14 mouse cellular contexts compared by ENCODE assay signal in the genomic region with DNA sequence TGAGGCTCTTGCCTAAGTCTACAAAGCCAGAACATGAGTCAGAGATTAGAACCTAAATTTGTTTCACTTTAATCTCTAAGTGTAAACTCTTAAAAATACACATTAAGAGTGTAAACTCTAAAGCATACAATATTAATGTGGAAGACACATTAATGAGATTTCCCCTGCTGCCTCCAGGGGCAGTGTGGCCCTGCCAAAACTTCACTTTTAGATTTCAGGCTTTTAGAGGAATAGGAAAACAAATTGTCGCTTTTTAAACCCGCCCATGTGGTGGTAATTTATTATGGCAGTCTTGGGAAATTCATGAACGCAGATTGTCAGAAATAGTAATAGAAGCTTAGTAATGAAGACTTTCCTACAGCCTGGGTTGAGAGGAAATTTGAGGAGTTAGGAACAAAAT.
A peak's percentile ranks its signal among the peaks of the same experiment; 100 is the strongest.
DNase-seq lines count a peak whose midpoint lies in the region; ATAC-seq and TF ChIP-seq lines count a peak whose summit lies in the region.
"Had no signal": no experiment of that assay in that cellular context is flagged by ENCODE, and none has a peak within 500 bp of the region (broad histone marks: within the 10 kb centered on the region; RNA-seq: fewer than 3 reads in every experiment).

No protein-coding gene starts in this region.

- intact Hi-C loops in heart, postnatal 25 days (cut with DNase I) = no loop called here

- no peak overlapping the region for H3K27ac ChIP-seq in intestine, postnatal 0 days (ENCODE audit: low read depth, low read length)
- no peak overlapping the region for H3K27ac ChIP-seq in intestine, embryonic 16.5 days (ENCODE audit: low read length)
- no peak overlapping the region for H3K27ac ChIP-seq in lung, postnatal 0 days (ENCODE audit: low read length)
- H3K27ac ChIP-seq: liver, embryonic 13.5 days; midbrain, embryonic 10.5 days; neural tube, embryonic 15.5 days; stomach, embryonic 15.5 days had no signal

- H3K4me3 ChIP-seq in intestine, postnatal 0 days (ENCODE audit: low read depth, low read length) = no peak overlapping the region
- no peak overlapping the region for H3K4me3 ChIP-seq in intestine, embryonic 16.5 days (ENCODE audit: low read length)
- H3K4me3 ChIP-seq in lung, postnatal 0 days (ENCODE audit: low read depth, low read length) = no peak overlapping the region
- H3K4me3 ChIP-seq: liver, embryonic 13.5 days; midbrain, embryonic 10.5 days; neural tube, embryonic 15.5 days; stomach, embryonic 15.5 days had no signal

- H3K27me3 ChIP-seq in intestine, postnatal 0 days (replicated peaks; ENCODE audit: control insufficient read depth, insufficient read depth, low read length) = no peaks in the 10 kb centered on the region
- no peaks in the 10 kb centered on the region for H3K27me3 ChIP-seq in intestine, embryonic 16.5 days (replicated peaks; ENCODE audit: control insufficient read depth, insufficient read depth, low read length)
- H3K27me3 ChIP-seq in lung, postnatal 0 days (replicated peaks; ENCODE audit: insufficient read depth, low read length) = no peaks in the 10 kb centered on the region
- H3K27me3 ChIP-seq: liver, embryonic 13.5 days; neural tube, embryonic 15.5 days; stomach, embryonic 15.5 days had no signal

- ATAC-seq in intestine, postnatal 0 days = no peak
- no peak for ATAC-seq in intestine, embryonic 16.5 days
- no peak for ATAC-seq in lung, postnatal 0 days

- no peaks in the 10 kb centered on the region for H3K36me3 ChIP-seq in intestine, postnatal 0 days (ENCODE audit: control insufficient read depth, insufficient read depth)
- no peaks in the 10 kb centered on the region for H3K36me3 ChIP-seq in intestine, embryonic 16.5 days (ENCODE audit: control insufficient read depth, insufficient read depth, low read length)
- H3K36me3 ChIP-seq in lung, postnatal 0 days (ENCODE audit: insufficient read depth, low read length) = no peaks in the 10 kb centered on the region
- H3K36me3 ChIP-seq: G1E; liver, embryonic 13.5 days; midbrain, embryonic 10.5 days; neural tube, embryonic 15.5 days; stomach, embryonic 15.5 days had no signal

- no peak for TF ChIP-seq EP300 in lung, postnatal 0 days (IDR thresholded peaks at IDR 0.05)

- H3K4me1 ChIP-seq in intestine, postnatal 0 days (replicated peaks; ENCODE audit: control insufficient read depth, insufficient read depth, low read length) = no peaks in the 10 kb centered on the region
- no peaks in the 10 kb centered on the region for H3K4me1 ChIP-seq in intestine, embryonic 16.5 days (ENCODE audit: control insufficient read depth, insufficient read depth, low read length)
- H3K4me1 ChIP-seq in lung, postnatal 0 days (ENCODE audit: insufficient read depth, low read depth, low read length) = no peaks in the 10 kb centered on the region
- H3K4me1 ChIP-seq: liver, embryonic 13.5 days; midbrain, embryonic 10.5 days; neural tube, embryonic 15.5 days; stomach, embryonic 15.5 days had no signal

- 43% methylated on average over 3 of the region's 3 CpGs for WGBS in intestine, postnatal 0 days
- 39% methylated on average over 3 of the region's 3 CpGs for WGBS in intestine, embryonic 16.5 days
- 31% methylated on average over 3 of the region's 3 CpGs for WGBS in lung, postnatal 0 days

- H3K4me2 ChIP-seq in intestine, postnatal 0 days (replicated peaks; ENCODE audit: low read depth) = no peak overlapping the region
- no peak overlapping the region for H3K4me2 ChIP-seq in intestine, embryonic 16.5 days (ENCODE audit: low read depth, low read length)
- no peak overlapping the region for H3K4me2 ChIP-seq in lung, postnatal 0 days (replicated peaks; ENCODE audit: low read depth, low read length)
- H3K4me2 ChIP-seq: liver, embryonic 13.5 days; neural tube, embryonic 15.5 days; stomach, embryonic 15.5 days had no signal

- H3K9ac ChIP-seq in intestine, postnatal 0 days (ENCODE audit: low read depth, low read length) = no peak overlapping the region
- H3K9ac ChIP-seq in intestine, embryonic 16.5 days (ENCODE audit: low read depth, low read length) = no peak overlapping the region
- no peak overlapping the region for H3K9ac ChIP-seq in lung, postnatal 0 days (replicated peaks; ENCODE audit: low read depth)
- H3K9ac ChIP-seq: liver, embryonic 13.5 days; neural tube, embryonic 15.5 days; stomach, embryonic 15.5 days had no signal

- DNase-seq in lung, postnatal 0 days (ENCODE audit: low spot score) = peak; percentile 41
- no peak for DNase-seq in lung, adult 18-20 months
- DNase-seq in adipocyte (ENCODE audit: low spot score) = peak; percentile 66
- peak; percentile 52 for DNase-seq in retina, embryonic 14.5 days (ENCODE audit: low spot score)
- no peak for DNase-seq in heart, postnatal 25 days (ENCODE audit: low spot score)
- DNase-seq: gastrocnemius, postnatal 10 days; liver, embryonic 13.5 days; right cerebral cortex, postnatal 4 days had no signal

- TF ChIP-seq CTCF in intestine, postnatal 0 days (IDR thresholded peaks at IDR 0.05; ENCODE audit: low read depth) = peak; percentile 51
- TF ChIP-seq CTCF in lung, postnatal 0 days (IDR thresholded peaks at IDR 0.05) = peak; percentile 59

- no peaks in the 10 kb centered on the region for H3K9me3 ChIP-seq in intestine, postnatal 0 days (ENCODE audit: control insufficient read depth)
- no peaks in the 10 kb centered on the region for H3K9me3 ChIP-seq in intestine, embryonic 16.5 days (ENCODE audit: control insufficient read depth, low read length)
- H3K9me3 ChIP-seq in lung, postnatal 0 days (ENCODE audit: low read length) = no peaks in the 10 kb centered on the region
- H3K9me3 ChIP-seq: G1E; liver, embryonic 13.5 days; midbrain, embryonic 10.5 days; neural tube, embryonic 15.5 days; stomach, embryonic 15.5 days had no signal

Comparison
In these comparisons a context has a peak if more than half of its experiments do, and no peak if none do; other contexts are left out.
1. DNase-seq: peak in lung, postnatal 0 days (single experiment), adipocyte (single experiment) and retina, embryonic 14.5 days (single experiment); none in lung, adult 18-20 months (0 of 2) and heart, postnatal 25 days (single experiment).